Mouse (Mus musculus) frontal cortex, postnatal 25 days (tissue): ENCODE data around the gene Fcamr.

Experiments used
- DNase-seq, 2 experiments: peaks; one replicate each; pipeline ENCODE4 v3.0.0; 2022; ENCODE audit warnings: low spot score in 2 of 2

Gene Fcamr

DNA sequence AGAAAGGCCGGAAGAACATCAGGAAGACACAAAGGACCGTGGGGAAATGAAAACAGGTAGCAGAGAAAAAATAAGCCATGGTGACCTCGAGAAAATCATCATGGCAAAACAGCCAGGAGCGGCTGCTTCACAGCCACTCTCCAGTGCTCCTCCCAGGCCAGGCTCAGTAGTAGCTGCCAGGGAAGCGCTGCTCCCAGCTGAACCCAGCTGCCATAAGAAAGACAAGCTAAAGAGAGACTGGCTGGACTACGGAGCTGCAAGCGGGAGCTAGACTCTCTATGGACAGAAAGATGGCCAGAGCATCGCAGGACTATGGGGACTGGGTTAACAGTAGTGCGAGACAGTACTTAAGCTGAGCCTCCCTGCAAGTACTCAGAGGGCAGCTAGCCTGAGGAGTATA, 54.1 kb downstream of the Fcamr start:
- DNase-seq: no peak

DNA sequence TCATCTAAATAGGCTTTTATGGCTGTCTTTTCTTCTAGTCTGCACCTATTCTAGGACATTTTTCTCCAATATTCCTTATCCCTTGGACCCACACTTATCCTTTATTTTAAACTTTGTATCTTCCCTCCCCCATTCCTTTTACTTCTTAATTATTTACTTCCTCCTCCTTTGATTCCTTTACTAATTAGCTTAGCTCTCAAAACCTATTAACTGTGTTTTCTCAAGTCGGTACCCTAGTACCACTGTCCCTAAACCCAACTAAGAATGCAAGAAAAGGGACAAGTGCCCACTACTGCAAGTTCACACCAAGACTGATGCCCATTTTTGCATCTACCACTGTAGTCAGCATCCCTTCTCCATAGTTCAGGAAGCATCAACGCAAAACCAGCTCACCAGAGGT, 55.0 kb downstream of the Fcamr start:
- no peak for DNase-seq

DNA sequence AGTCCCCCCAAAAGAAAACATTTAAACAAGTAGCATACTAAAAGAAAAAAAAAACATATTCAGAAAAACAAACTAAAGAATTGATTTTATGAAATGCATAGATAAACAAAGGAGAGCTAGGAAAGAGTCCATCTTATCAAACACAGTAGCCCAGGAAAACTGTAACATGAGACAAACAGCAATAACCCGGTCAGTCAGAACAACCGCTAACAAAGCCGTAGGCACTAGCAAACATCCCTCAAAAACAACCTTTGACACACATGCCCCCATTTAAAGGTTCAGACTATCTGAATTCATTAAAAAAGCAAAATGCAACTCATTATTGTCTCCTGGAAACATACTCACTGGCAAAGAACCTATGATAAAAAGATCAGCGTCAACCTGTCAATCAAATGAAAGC, 56.8 kb downstream of the Fcamr start:
- no peak for DNase-seq

DNA sequence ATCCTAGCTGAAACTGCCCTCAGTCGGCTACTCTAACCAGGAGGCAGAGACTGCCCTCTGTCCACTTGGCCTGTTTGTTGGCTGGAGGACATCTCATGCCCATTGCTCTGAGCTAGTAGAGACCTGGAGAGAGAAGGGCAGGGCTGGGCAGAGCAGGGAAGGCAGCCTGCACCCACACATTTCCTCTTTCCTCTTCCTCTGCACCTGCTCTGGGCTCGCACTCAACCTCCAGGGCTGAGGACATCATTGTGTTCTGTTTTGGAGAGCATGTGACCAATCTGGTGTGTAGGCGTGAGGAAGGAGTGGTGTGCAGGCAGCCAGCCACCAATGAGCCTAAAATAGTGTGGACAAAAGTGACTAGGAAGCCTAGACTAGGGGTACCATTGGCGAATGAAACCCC, 63.5 kb downstream of the Fcamr start:
- no peak for DNase-seq
